In genomic region chr11:120658876-120659410, GRCm38 (mm10) we compare ENCODE assay signal across 8 mouse cellular contexts. TPM values are rescaled to one million over a fixed set of nuclear protein-coding genes. Genes with fewer than 3 reads are reported as not detected.
DNase-seq lines count a peak whose midpoint lies in the region; ATAC-seq and TF ChIP-seq lines count a peak whose summit lies in the region.

No protein-coding gene starts in this region.

- peaks cover 29% of the 10 kb centered on the region for H3K4me1 ChIP-seq in hindbrain, embryonic 10.5 days (replicated peaks)
- peaks cover 14% of the 10 kb centered on the region for H3K4me1 ChIP-seq in hindbrain, embryonic 16.5 days (ENCODE audit: control insufficient read depth, insufficient read depth, low read depth, low read length)
- no peaks in the 10 kb centered on the region for H3K4me1 ChIP-seq in cerebellum, adult 2 months (ENCODE audit: control insufficient read depth, insufficient read depth, low read length)
- H3K4me1 ChIP-seq in intestine, embryonic 15.5 days (replicated peaks): peaks cover 20% of the 10 kb centered on the region

- H3K9ac ChIP-seq in hindbrain, embryonic 16.5 days (ENCODE audit: low read depth, low read length): no peak overlapping the region
- H3K9ac ChIP-seq in intestine, embryonic 15.5 days: no peak overlapping the region

- ATAC-seq in hindbrain, embryonic 16.5 days: no peak
- ATAC-seq in intestine, embryonic 15.5 days: no peak
- peak; percentile 44; the same call in 1 of the 2 replicates for ATAC-seq in monocyte, adult 5-6 weeks (replicated peaks; ENCODE audit: insufficient number of reproducible peaks, low FRiP score, low TSS enrichment, poor library complexity, severe bottlenecking)

- H3K27me3 ChIP-seq in hindbrain, embryonic 10.5 days (ENCODE audit: insufficient read depth, poor library complexity, severe bottlenecking): peaks cover 93% of the 10 kb centered on the region
- H3K27me3 ChIP-seq in hindbrain, embryonic 16.5 days (replicated peaks; ENCODE audit: control insufficient read depth, insufficient read depth, low read length): peaks cover 57% of the 10 kb centered on the region
- peaks cover 11% of the 10 kb centered on the region; the same call in 1 of the 2 replicates for H3K27me3 ChIP-seq in cerebellum, adult 2 months (ENCODE audit: control insufficient read depth, insufficient read depth, low read length)
- H3K27me3 ChIP-seq in intestine, embryonic 15.5 days (replicated peaks): peaks cover 76% of the 10 kb centered on the region

- no peak overlapping the region for H3K27ac ChIP-seq in hindbrain, embryonic 10.5 days
- H3K27ac ChIP-seq in hindbrain, embryonic 16.5 days (ENCODE audit: low read depth, low read length): no peak overlapping the region
- no peak overlapping the region for H3K27ac ChIP-seq in cerebellum, adult 2 months (ENCODE audit: insufficient read depth, low read length)
- H3K27ac ChIP-seq in intestine, embryonic 15.5 days: no peak overlapping the region

- no peaks in the 10 kb centered on the region for H3K9me3 ChIP-seq in hindbrain, embryonic 10.5 days
- H3K9me3 ChIP-seq in hindbrain, embryonic 16.5 days (ENCODE audit: control insufficient read depth, low read length): peaks cover 2% of the 10 kb centered on the region; the same call in 1 of the 2 replicates
- no peaks in the 10 kb centered on the region for H3K9me3 ChIP-seq in intestine, embryonic 15.5 days

- 4% methylated on average over 24 of the region's 24 CpGs for WGBS in hindbrain, embryonic 10.5 days
- 4% methylated on average over 24 of the region's 24 CpGs for WGBS in hindbrain, embryonic 16.5 days
- WGBS in cerebellum, adult 2 months: 3% methylated on average over 24 of the region's 24 CpGs
- 4% methylated on average over 24 of the region's 24 CpGs for WGBS in intestine, embryonic 15.5 days

- no peak for TF ChIP-seq POLR2A in cerebellum, adult 2 months (IDR thresholded peaks at IDR 0.05; ENCODE audit: borderline replicate concordance, insufficient read depth, low read length)

- no peaks in the 10 kb centered on the region for H3K36me3 ChIP-seq in hindbrain, embryonic 10.5 days
- H3K36me3 ChIP-seq in hindbrain, embryonic 16.5 days (ENCODE audit: control insufficient read depth, insufficient read depth, low read length): no peaks in the 10 kb centered on the region
- no peaks in the 10 kb centered on the region for H3K36me3 ChIP-seq in intestine, embryonic 15.5 days

- TF ChIP-seq CTCF in cerebellum, adult 2 months (IDR thresholded peaks at IDR 0.05; ENCODE audit: borderline replicate concordance, insufficient read depth, low read depth, low read length): peak; percentile 68

- no peak overlapping the region for H3K4me2 ChIP-seq in hindbrain, embryonic 16.5 days (ENCODE audit: low read length)
- H3K4me2 ChIP-seq in intestine, embryonic 15.5 days (replicated peaks): peak overlapping the region; percentile 91

- H3K4me3 ChIP-seq in hindbrain, embryonic 10.5 days: peak overlapping the region; percentile 55
- H3K4me3 ChIP-seq in hindbrain, embryonic 16.5 days (ENCODE audit: low read length): no peak overlapping the region
- no peak overlapping the region for H3K4me3 ChIP-seq in cerebellum, adult 2 months (replicated peaks; ENCODE audit: insufficient read depth, low read depth, low read length)
- no peak overlapping the region for H3K4me3 ChIP-seq in intestine, embryonic 15.5 days (replicated peaks)

- peak; percentile 79 for DNase-seq in hindbrain, embryonic 10.5 days (ENCODE audit: low spot score)
- DNase-seq in cerebellum, adult 2 months: peak; percentile 57 to 63
- DNase-seq in gastrocnemius, adult 8-10 months (ENCODE audit: low spot score in 2 of 2): peak; percentile 65 to 67
- peak; percentile 63 to 71 for DNase-seq in left cerebral cortex, postnatal 36 days (ENCODE audit: low spot score in 2 of 2)
- peak; percentile 74 to 91 for DNase-seq in spleen, postnatal 4 days (ENCODE audit: low spot score in 2 of 2)

- intact Hi-C loops in left cerebral cortex, postnatal 36 days (cut with DNase I): loop anchor here (2.0 to 10.0 kb wide), 2 partner anchors 54 to 116 kb away; partner anchors contain the start of genes Cenpx and Lrrc45

RNA-seq across cellular contexts. Expression of gene Notum, which starts 2.0 kb away (rescaled TPM):
- polyA plus RNA-seq in hindbrain, embryonic 10.5 days (2016; fragmentation: Nextera tagmentation; extraction: Ambion mirVana): 2.3 and 4.3 TPM in 2 replicates
- polyA plus RNA-seq in hindbrain, embryonic 16.5 days (2015; fragmentation: Nextera tagmentation; extraction: Ambion mirVana): 3.1 and 3.8 TPM in 2 replicates
- 5.9 TPM in 2 replicates for polyA plus RNA-seq in cerebellum, adult 2 months (2012; rRNA removed)
- total RNA-seq in gastrocnemius, adult 8-10 months (2022): under 1 TPM in 1 of 4 experiments, not detected in 3; 0.22 TPM
- 1.6 and 3.0 TPM in 2 replicates for polyA plus RNA-seq in intestine, embryonic 15.5 days (2015; fragmentation: Nextera tagmentation; extraction: Ambion mirVana)
- total RNA-seq in left cerebral cortex, postnatal 36 days (2021): 1 to 10 TPM; 5.6 to 6.6 TPM
- total RNA-seq in monocyte, adult 5-6 weeks (2017): not detected in 3 replicates

RNA-seq across cellular contexts. Expression of gene Myadml2, which starts 11.0 kb away (rescaled TPM):
- not detected in 2 replicates for polyA plus RNA-seq in hindbrain, embryonic 10.5 days (2016; fragmentation: Nextera tagmentation; extraction: Ambion mirVana)
- polyA plus RNA-seq in hindbrain, embryonic 16.5 days (2015; fragmentation: Nextera tagmentation; extraction: Ambion mirVana): 1.1 and 2.4 TPM in 2 replicates
- polyA plus RNA-seq in cerebellum, adult 2 months (2012; rRNA removed): 3.3 and 4.5 TPM in 2 replicates
- total RNA-seq in gastrocnemius, adult 8-10 months (2022): 100 to 1,000 TPM; 112 to 153 (median 132) TPM
- not detected in 2 replicates for polyA plus RNA-seq in intestine, embryonic 15.5 days (2015; fragmentation: Nextera tagmentation; extraction: Ambion mirVana)
- total RNA-seq in left cerebral cortex, postnatal 36 days (2021): 10 to 100 TPM in 1 of 2 experiments, 1 to 10 TPM in 1; 8.2 to 11.9 TPM
- not detected in 3 replicates for total RNA-seq in monocyte, adult 5-6 weeks (2017)

RNA-seq across cellular contexts. Expression of gene Aspscr1, which starts 13.8 kb away (rescaled TPM):
- polyA plus RNA-seq in hindbrain, embryonic 10.5 days (2016; fragmentation: Nextera tagmentation; extraction: Ambion mirVana): 147 and 178 TPM in 2 replicates
- 146 and 151 TPM in 2 replicates for polyA plus RNA-seq in hindbrain, embryonic 16.5 days (2015; fragmentation: Nextera tagmentation; extraction: Ambion mirVana)
- polyA plus RNA-seq in cerebellum, adult 2 months (2012; rRNA removed): 56.1 and 59.4 TPM in 2 replicates
- 10 to 100 TPM; 32.2 to 39.8 (median 35.2) TPM for total RNA-seq in gastrocnemius, adult 8-10 months (2022)
- 96.0 and 103 TPM in 2 replicates for polyA plus RNA-seq in intestine, embryonic 15.5 days (2015; fragmentation: Nextera tagmentation; extraction: Ambion mirVana)
- total RNA-seq in left cerebral cortex, postnatal 36 days (2021): 10 to 100 TPM; 53.1 to 56.9 TPM
- 32.3 to 55.6 TPM (median 50.2 TPM) in 3 replicates for total RNA-seq in monocyte, adult 5-6 weeks (2017)

RNA-seq across cellular contexts. Expression of gene Pycr1, which starts 15.4 kb away (rescaled TPM):
- polyA plus RNA-seq in hindbrain, embryonic 10.5 days (2016; fragmentation: Nextera tagmentation; extraction: Ambion mirVana): 37.6 and 38.7 TPM in 2 replicates
- 18.0 and 20.0 TPM in 2 replicates for polyA plus RNA-seq in hindbrain, embryonic 16.5 days (2015; fragmentation: Nextera tagmentation; extraction: Ambion mirVana)
- 2.1 and 2.3 TPM in 2 replicates for polyA plus RNA-seq in cerebellum, adult 2 months (2012; rRNA removed)
- total RNA-seq in gastrocnemius, adult 8-10 months (2022): 1 to 10 TPM; 3.7 to 5.3 (median 4.8) TPM
- polyA plus RNA-seq in intestine, embryonic 15.5 days (2015; fragmentation: Nextera tagmentation; extraction: Ambion mirVana): 26.4 TPM in 2 replicates
- total RNA-seq in left cerebral cortex, postnatal 36 days (2021): 1 to 10 TPM; 2.9 to 3.9 TPM
- 0.57 to 0.58 TPM in 2 of 3 replicates, not detected in the other for total RNA-seq in monocyte, adult 5-6 weeks (2017)

RNA-seq across cellular contexts. Expression of gene Mafg, which starts 25.5 kb away (rescaled TPM):
- polyA plus RNA-seq in hindbrain, embryonic 10.5 days (2016; fragmentation: Nextera tagmentation; extraction: Ambion mirVana): 23.1 and 26.2 TPM in 2 replicates
- polyA plus RNA-seq in hindbrain, embryonic 16.5 days (2015; fragmentation: Nextera tagmentation; extraction: Ambion mirVana): 25.4 and 34.6 TPM in 2 replicates
- polyA plus RNA-seq in cerebellum, adult 2 months (2012; rRNA removed): 60.5 and 65.3 TPM in 2 replicates
- 10 to 100 TPM; 49.5 to 63.3 (median 59.3) TPM for total RNA-seq in gastrocnemius, adult 8-10 months (2022)
- polyA plus RNA-seq in intestine, embryonic 15.5 days (2015; fragmentation: Nextera tagmentation; extraction: Ambion mirVana): 26.9 and 28.5 TPM in 2 replicates
- 100 to 1,000 TPM in 1 of 2 experiments, 10 to 100 TPM in 1; 76.5 to 103 TPM for total RNA-seq in left cerebral cortex, postnatal 36 days (2021)
- total RNA-seq in monocyte, adult 5-6 weeks (2017): 28.8 to 34.0 TPM (median 33.8 TPM) in 3 replicates
